Mouse (Mus musculus) hindlimb bud, embryonic 11.5 days (tissue): Measurements from ENCODE around the gene St6gal2.

Experiments
- DNase-seq: peaks from one replicate; pipeline ENCODE4 v3.0.0-alpha.2; 2012; ENCODE audit warnings: low read depth, low spot score; ENCODE audit errors: extremely low spot score

St6gal2 gene

GRCm38 (mm10) chr17:55445250-55446184 is at the start of gene St6gal2:
TSS of gene St6gal2 (plus strand) at chr17:55445382.
- DNase-seq, result no peak

DNA sequence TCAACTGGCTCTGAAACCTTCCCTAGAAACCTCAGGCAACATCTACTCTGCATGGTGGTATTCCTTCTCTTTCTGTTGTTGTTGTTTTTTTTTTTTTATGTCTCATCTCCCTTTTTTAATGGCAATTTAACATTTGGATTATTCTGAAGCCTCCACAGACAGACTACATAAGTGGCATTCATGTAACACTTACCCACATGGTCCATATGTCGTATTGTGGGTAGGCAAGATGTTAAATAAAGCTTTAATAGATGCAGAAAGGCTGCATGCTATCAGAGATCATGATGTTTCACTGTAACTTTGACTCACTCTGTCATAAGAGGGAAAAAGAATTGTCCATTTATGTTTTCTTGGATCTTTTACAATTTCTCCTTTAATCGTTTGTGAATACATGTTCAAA is 39.1 kb upstream of the St6gal2 start:
- DNase-seq, result no peak

DNA sequence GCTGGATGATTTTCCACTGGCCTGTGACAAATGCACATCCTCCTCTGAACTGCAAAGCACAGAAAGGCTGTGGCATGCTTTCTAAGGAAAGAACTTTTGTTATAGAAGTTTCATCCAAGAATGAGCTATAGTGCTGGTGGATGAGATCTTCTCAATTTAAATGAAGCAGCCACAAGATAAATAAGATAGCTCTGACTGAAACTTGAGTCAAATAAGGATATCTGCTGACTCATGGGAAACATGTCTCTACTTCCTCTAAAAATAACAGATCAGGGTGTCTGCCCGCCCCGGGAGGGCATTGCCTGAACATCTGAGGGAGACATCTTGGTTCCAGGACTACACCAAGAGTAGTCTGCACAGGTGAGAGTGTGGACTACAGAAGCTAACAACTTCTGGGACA is 28.7 kb upstream of the St6gal2 start:
- DNase-seq, result no peak

DNA sequence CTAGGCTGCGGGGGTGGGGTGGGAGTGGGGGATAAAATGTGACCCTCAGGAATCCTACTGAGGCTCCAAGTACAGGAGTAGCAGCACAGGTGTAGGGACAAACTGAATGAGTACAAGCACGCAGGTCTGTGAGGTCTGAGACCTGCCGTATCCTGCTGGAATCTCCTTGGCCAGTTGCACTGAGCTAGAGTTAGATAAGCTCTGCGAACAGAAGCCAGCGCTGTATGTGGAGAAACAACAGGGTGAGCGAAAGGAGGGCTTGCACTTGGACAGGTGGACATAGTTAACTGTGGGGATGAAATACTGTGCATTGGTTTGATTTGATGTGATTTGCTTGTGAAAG is 974 bp downstream of the St6gal2 start:
- no peak for DNase-seq

GRCm38 (mm10) chr17:55446698-55447097 is 1.5 kb downstream of the St6gal2 start:
- DNase-seq, result no peak

- DNase-seq, result no peak
These were observed 5.8 kb downstream of the St6gal2 start for GRCm38 (mm10) chr17:55450943-55451342.

DNA sequence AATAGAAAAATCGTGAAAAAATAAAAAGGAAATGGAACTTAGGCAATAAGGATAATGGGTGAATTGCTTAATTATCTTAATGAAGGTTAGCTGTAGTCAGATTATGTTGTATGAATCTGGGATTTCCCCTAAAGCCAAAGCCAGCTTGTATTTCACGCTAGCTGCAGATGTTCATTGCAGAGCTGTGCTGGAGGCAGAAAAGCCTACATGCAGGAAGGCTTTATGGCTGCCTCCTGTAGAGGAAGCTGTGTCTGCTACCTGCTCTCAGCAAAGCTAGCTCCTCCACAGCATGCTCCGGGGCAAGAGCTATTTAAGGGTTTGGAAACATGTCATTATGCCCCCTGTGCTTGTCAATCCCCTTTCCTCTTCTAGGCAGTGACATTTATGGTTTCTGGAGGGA is 9.3 kb downstream of the St6gal2 start:
- no peak for DNase-seq

- no peak for DNase-seq
These were observed 15.0 kb downstream of the St6gal2 start for GRCm38 (mm10) chr17:55460187-55460586.

DNA sequence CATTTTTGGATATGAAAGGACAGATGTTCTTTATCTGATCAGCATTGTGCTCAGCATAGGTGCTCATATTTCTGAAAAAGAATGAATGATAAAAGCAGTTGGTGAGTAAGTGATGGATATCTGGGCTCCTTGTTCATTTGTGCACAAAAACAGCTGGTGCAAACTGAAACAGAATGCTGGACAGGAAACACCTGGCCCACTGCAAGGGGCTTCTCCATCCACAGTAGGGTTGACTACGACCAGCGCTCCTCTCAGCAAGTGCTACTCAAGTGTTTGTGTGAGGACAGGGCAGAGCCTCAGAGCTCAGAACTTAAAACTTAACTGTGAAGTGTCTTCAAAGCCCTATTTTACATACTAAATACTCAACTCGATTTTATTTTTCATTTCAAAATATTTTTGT is 22.4 kb downstream of the St6gal2 start:
- no peak for DNase-seq

- DNase-seq, result no peak
These were observed 23.8 kb downstream of the St6gal2 start for GRCm38 (mm10) chr17:55468963-55469362.

- no peak for DNase-seq
These were observed 30.8 kb downstream of the St6gal2 start for GRCm38 (mm10) chr17:55475974-55476373.

- DNase-seq, result no peak
These were observed 32.2 kb downstream of the St6gal2 start for GRCm38 (mm10) chr17:55477361-55477760.

DNA sequence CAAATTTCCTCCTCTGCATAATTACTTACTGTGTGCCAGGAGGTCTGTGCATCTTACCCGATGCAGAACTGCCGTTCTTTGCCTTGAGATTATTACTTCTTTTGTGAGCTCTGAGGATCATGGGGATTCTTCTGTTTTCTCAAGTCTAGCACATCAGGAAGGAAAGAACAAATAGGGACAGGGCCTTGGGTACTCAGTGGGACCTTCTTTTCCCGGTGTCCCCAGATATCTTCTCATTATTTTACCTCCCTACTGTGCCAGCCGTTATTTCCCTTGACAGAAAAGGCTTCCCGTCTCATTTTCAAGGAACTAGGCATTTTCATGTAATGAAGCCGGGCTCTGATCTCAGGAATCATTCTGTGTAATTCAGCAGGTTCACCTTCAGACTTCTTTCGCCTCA is 34.2 kb downstream of the St6gal2 start:
- no peak for DNase-seq

GRCm38 (mm10) chr17:55484108-55484870 is 39.1 kb downstream of the St6gal2 start:
- DNase-seq, result no peak

- DNase-seq, result no peak
These were observed 86.7 kb downstream of the St6gal2 start for GRCm38 (mm10) chr17:55531872-55532271.

DNA sequence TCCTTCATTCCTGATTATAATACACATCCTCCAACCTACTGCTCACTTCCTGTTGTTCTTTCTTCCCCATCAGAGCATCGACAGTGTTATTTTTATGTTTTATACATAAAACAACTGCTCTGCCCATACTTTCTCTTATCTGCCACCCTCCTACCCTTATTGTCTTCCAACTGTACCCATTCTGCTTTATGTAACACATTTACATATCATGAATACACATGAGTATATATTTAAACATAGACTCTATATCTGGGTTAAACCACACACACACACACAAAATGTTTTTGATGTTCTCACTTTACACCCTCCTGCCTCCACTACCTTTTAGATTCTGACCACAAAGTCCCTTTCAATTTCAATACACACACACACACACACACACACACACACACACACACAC is 103.3 kb downstream of the St6gal2 start:
- DNase-seq, result no peak

DNA sequence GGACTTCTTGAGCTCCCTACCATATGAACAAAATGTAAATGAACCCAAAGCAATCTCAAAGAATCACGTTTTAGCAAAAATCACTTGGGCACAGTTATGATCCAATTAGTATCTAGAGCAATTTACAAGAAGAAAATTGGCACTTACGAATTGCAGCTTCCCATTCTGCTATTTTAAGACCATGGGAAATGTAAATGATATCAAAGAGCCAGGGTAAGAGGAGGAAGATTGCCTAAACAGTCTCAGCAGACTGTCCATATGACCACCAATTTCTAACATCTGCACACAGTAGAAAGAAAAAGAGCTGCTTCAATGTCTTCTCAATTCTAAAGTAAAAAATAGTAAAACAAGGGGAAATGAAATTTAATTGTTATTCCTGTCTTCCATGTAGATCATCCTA is 116.6 kb downstream of the St6gal2 start:
- no peak for DNase-seq
